Mouse (Mus musculus) heart, embryonic 15.5 days (tissue): ENCODE measurements around the gene Klrk1. TPM values are rescaled to one million over a fixed set of nuclear protein-coding genes. Genes with fewer than 3 reads are reported as not detected.

Source experiments
- ATAC-seq: fragments of 200-750 bp; cut with Nextera tagmentation; replicated peaks from 2 replicates; pipeline ENCODE4 v1.8.0; 2017; ENCODE audit warnings: low read depth, moderate TSS enrichment; ENCODE audit not compliant: insufficient number of reproducible peaks, insufficient read depth, low FRiP score
- H3K27ac ChIP-seq: fragments of 300-500 bp; sonication (generic); 2 replicates; pipeline ENCODE4 v1.5.1; 2015; ENCODE audit warnings: mild to moderate bottlenecking, inconsistent platforms
- H3K27me3 ChIP-seq: fragments of 300-500 bp; sonication (generic); 2 replicates; pipeline ENCODE4 v1.6.1; 2015; ENCODE audit warnings: inconsistent platforms
- H3K36me3 ChIP-seq: fragments of 300-500 bp; sonication (generic); 2 replicates; pipeline ENCODE4 v1.6.1; 2015; ENCODE audit warnings: mild to moderate bottlenecking, inconsistent platforms
- H3K4me1 ChIP-seq: fragments of 300-500 bp; sonication (generic); replicated peaks from 2 replicates; pipeline ENCODE4 v1.6.1; 2015; ENCODE audit warnings: inconsistent platforms
- H3K4me2 ChIP-seq: fragments of 300-500 bp; sonication (generic); 2 replicates; pipeline ENCODE4 v1.6.1; 2015; ENCODE audit warnings: inconsistent platforms, mild to moderate bottlenecking, moderate library complexity
- H3K4me3 ChIP-seq: fragments of 300-500 bp; sonication (generic); 2 replicates; pipeline ENCODE4 v1.5.1; 2015; ENCODE audit warnings: mild to moderate bottlenecking, inconsistent platforms
- H3K9ac ChIP-seq: fragments of 300-500 bp; sonication (generic); 2 replicates; pipeline ENCODE4 v1.6.1; 2015; ENCODE audit warnings: mild to moderate bottlenecking, inconsistent platforms
- H3K9me3 ChIP-seq: fragments of 300-500 bp; sonication (generic); replicated peaks from 2 replicates; pipeline ENCODE4 v1.6.1; 2016; ENCODE audit warnings: inconsistent platforms
- WGBS: fragments of 180-500 bp; shearing (Covaris S2); methylation state at CpG from one replicate; pipeline ENCODE4 v1.1.7; 2015; ENCODE audit warnings: mixed read lengths; 5-methylcytosine and 5-hydroxymethylcytosine counted together
- polyA plus RNA-seq: library from polyadenylated mRNA; unstranded; fragments of >200 nt; fragmentation: Nextera tagmentation; extraction: Ambion mirVana; gene quantifications from 2 replicates; pipeline ENCODE4 v1.2.1, GENCODE M21; 2015

Klrk1 gene
- polyA plus RNA-seq, 1 experiment from 2014 or later = 0.18 TPM

DNA sequence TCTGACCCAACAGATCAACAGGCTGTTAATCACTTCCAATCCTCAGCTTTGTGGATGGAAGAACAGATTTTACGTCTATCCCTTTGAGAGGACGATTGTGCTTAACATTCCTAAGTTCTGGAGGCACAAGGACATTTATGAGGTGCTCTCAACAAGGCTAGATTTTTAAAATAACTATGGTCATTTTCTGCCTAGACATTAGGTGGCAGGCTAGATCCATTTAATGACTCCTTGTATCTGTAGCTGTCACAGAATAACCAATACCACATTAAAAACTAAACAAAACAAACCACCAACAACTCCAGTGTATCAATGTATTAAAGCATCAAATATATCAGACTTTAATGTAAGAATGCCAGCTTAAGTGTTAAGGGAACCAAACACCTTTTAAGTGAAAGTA lies 48.3 kb downstream of the Klrk1 start:
- no peak overlapping the region for H3K9ac ChIP-seq
- WGBS = 22% methylated on average over 2 of the region's 2 CpGs
- H3K9me3 ChIP-seq = no peaks in the 10 kb centered on the region
- ATAC-seq = no peak
- no peak overlapping the region for H3K4me2 ChIP-seq
- H3K4me1 ChIP-seq = no peaks in the 10 kb centered on the region
- no peaks in the 10 kb centered on the region for H3K36me3 ChIP-seq
- H3K27ac ChIP-seq = no peak overlapping the region
- H3K27me3 ChIP-seq = no peaks in the 10 kb centered on the region
- H3K4me3 ChIP-seq = no peak overlapping the region

DNA sequence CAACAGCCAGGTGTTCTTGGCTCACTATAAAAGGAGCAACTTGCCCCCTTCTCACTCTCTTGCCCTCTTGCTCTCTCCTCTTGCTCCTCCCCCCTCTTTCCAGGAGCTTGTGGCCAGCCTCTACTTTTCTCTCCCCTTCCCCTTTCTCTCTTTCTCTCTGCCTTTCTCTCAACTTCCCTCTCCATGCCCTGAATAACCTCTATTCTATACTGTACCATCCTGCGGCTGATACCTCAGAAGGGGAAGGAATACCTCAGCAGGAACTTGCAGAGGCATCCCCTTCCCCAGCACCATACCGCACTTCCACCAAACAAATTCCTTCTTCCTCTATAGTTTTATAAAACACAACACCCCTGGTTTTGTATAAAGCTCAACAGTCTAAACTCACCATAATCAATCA lies 58.4 kb downstream of the Klrk1 start:
- Histone ChIP-seq H3K9me3 (no peaks in the 10 kb centered on the region), H3K9ac (no peak overlapping the region), H3K27ac (no peak overlapping the region), H3K4me2 (no peak overlapping the region), H3K27me3 (no peaks in the 10 kb centered on the region), H3K4me3 (no peak overlapping the region), H3K36me3 (no peaks in the 10 kb centered on the region), H3K4me1 (no peaks in the 10 kb centered on the region)
- 72% methylated on average over 2 of the region's 2 CpGs for WGBS
- ATAC-seq = no peak

Other genes starting within 250 kb of the Klrk1 start
- 0.09 TPM in 1 of 2 replicates, not detected in the other for gene Clec12b, start 238.0 kb downstream of the Klrk1 start, polyA plus RNA-seq
- 4.7 and 5.1 TPM in 2 replicates for gene Clec1b, start 226.6 kb downstream of the Klrk1 start, polyA plus RNA-seq
- gene Clec9a, start 215.0 kb downstream of the Klrk1 start, polyA plus RNA-seq = 0.28 and 0.35 TPM in 2 replicates
- gene Clec1a, start 171.9 kb downstream of the Klrk1 start, polyA plus RNA-seq = 5.7 and 6.3 TPM in 2 replicates
- gene Olr1, start 116.7 kb downstream of the Klrk1 start, polyA plus RNA-seq = 0.30 and 0.79 TPM in 2 replicates
- gene Tmem52b, start 111.3 kb downstream of the Klrk1 start, polyA plus RNA-seq = not detected in 2 replicates
- gene Gabarapl1, start 90.7 kb downstream of the Klrk1 start, polyA plus RNA-seq = 41.6 and 44.6 TPM in 2 replicates
- gene Klre1, start 46.0 kb downstream of the Klrk1 start, polyA plus RNA-seq = not detected in 2 replicates
- 0.60 and 1.1 TPM in 2 replicates for gene Klrd1, start 32.1 kb downstream of the Klrk1 start, polyA plus RNA-seq
- gene Klrc3, start 19.5 kb upstream of the Klrk1 start, polyA plus RNA-seq = not detected in 2 replicates
- 0.09 TPM in 1 of 2 replicates, not detected in the other for gene Klrc2, start 36.8 kb upstream of the Klrk1 start, polyA plus RNA-seq
- gene Klrc1, start 55.1 kb upstream of the Klrk1 start, polyA plus RNA-seq = 0.20 and 0.37 TPM in 2 replicates
- gene Klri1, start 93.3 kb upstream of the Klrk1 start, polyA plus RNA-seq = 0.16 TPM in 1 of 2 replicates, not detected in the other
- 0.05 TPM in 1 of 2 replicates, not detected in the other for gene Klri2, start 116.6 kb upstream of the Klrk1 start, polyA plus RNA-seq
- gene Gm156, start 160.4 kb upstream of the Klrk1 start, polyA plus RNA-seq = not detected in 2 replicates
- not detected in 2 replicates for gene Gm17631, start 238.8 kb upstream of the Klrk1 start, polyA plus RNA-seq